Mouse (Mus musculus): ENCODE results near the gene Tub. TPM values are rescaled to one million over a fixed set of nuclear protein-coding genes. Genes with fewer than 3 reads are reported as not detected.

The Tub gene
- polyA plus RNA-seq, 1 experiment from 2014 or later, result 3.7 TPM

DNA sequence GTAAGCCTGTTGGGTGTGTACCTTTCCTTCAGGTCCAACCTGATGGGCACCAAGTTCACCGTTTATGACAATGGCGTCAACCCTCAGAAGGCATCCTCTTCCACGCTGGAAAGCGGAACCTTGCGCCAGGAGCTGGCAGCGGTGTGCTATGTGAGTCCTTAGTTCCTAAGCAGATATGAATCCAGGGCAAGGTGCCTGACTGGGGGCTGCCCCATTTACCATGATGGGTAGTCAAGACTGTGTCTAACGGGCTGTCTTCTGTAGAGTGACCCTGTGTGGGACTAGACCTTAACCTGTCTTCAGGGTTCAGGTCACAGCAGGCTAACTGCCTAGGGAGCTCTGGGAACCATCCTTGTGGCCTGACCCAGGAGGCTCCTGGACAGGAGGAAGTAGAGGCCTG, 77.6 kb downstream of the Tub start:
- H3K27ac ChIP-seq (replicated peaks; ENCODE audit: low read depth, low read length), result no peak overlapping the region
- DNase-seq (ENCODE audit: low spot score) (no peak), ATAC-seq (ENCODE audit: insufficient number of reproducible peaks, low FRiP score, low TSS enrichment, low read depth) (no peak)
- no peaks in the 10 kb centered on the region for H3K4me1 ChIP-seq (ENCODE audit: control insufficient read depth, insufficient read depth, low read length)
- 95% methylated on average over 7 of the region's 7 CpGs for WGBS
- H3K36me3 ChIP-seq (ENCODE audit: control insufficient read depth, insufficient read depth, low read length), result no peaks in the 10 kb centered on the region
- no peaks in the 10 kb centered on the region for H3K27me3 ChIP-seq (ENCODE audit: control insufficient read depth, insufficient read depth, low read length)
- H3K4me3 ChIP-seq (ENCODE audit: low read depth, low read length), result no peak overlapping the region
- no peak overlapping the region for H3K4me2 ChIP-seq (ENCODE audit: low read depth, severe bottlenecking)
- no peak overlapping the region for H3K9ac ChIP-seq (ENCODE audit: low read length)
- no peaks in the 10 kb centered on the region for H3K9me3 ChIP-seq (ENCODE audit: control insufficient read depth, low read length)

DNA sequence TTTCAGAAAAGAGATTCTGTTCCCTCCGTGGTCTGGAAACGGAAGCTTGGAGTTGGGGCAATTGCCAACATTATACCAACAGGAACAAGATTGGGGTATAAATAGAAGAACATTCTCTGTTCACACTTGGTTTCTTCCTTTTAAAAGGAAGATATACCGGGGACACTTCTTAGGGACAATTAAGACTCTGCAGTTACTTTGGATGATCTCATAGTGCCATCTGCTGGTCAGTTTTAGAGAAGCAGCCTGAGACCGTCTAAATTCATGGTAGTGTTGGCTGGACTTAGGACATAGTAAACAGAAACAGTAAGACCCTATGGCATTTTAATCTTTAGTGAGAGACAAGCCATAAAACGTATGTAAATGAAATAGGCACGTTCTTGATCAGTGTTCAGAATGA, 78.1 kb downstream of the Tub start:
- DNase-seq (ENCODE audit: low spot score) (peak; percentile 73), ATAC-seq (ENCODE audit: insufficient number of reproducible peaks, low FRiP score, low TSS enrichment, low read depth) (peak; percentile 28; the same call in 1 of the 2 replicates)
- no peak overlapping the region for H3K4me2 ChIP-seq (ENCODE audit: low read depth, severe bottlenecking)
- H3K4me3 ChIP-seq (ENCODE audit: low read depth, low read length), result no peak overlapping the region
- no peak overlapping the region for H3K9ac ChIP-seq (ENCODE audit: low read length)
- no peaks in the 10 kb centered on the region for H3K27me3 ChIP-seq (ENCODE audit: control insufficient read depth, insufficient read depth, low read length)
- no peaks in the 10 kb centered on the region for H3K4me1 ChIP-seq (ENCODE audit: control insufficient read depth, insufficient read depth, low read length)
- H3K9me3 ChIP-seq (ENCODE audit: control insufficient read depth, low read length), result no peaks in the 10 kb centered on the region
- H3K36me3 ChIP-seq (ENCODE audit: control insufficient read depth, insufficient read depth, low read length), result no peaks in the 10 kb centered on the region
- no peak overlapping the region for H3K27ac ChIP-seq (replicated peaks; ENCODE audit: low read depth, low read length)
- WGBS, result 31% methylated on average over 6 of the region's 6 CpGs

DNA sequence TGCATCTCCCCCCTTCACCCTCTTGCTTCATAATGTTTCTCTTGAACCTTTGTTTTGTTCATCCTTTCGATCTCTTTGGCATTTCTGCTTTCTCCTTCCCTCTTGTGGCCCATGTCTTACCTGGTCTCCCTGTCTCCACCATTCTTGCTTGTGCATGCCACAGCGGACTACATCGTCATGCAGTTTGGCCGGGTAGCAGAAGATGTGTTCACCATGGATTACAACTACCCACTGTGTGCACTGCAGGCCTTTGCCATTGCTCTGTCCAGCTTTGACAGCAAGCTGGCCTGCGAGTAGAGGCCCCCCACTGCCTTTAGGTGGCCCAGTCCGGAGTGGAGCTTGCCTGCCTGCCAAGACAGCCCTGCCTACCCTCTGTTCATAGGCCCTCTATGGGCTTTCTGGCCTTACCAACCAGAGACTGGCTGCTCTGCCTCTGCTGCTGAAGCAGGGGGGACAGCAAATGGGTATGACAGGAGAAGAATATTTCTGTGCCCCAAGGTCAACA, 79.9 kb downstream of the Tub start:
- no peak overlapping the region for H3K9ac ChIP-seq (ENCODE audit: low read length)
- H3K27me3 ChIP-seq (ENCODE audit: control insufficient read depth, insufficient read depth, low read length), result no peaks in the 10 kb centered on the region
- no peak overlapping the region for H3K27ac ChIP-seq (replicated peaks; ENCODE audit: low read depth, low read length)
- no peaks in the 10 kb centered on the region for H3K36me3 ChIP-seq (ENCODE audit: control insufficient read depth, insufficient read depth, low read length)
- H3K9me3 ChIP-seq (ENCODE audit: control insufficient read depth, low read length), result no peaks in the 10 kb centered on the region
- WGBS, result 89% methylated on average over 6 of the region's 6 CpGs
- no peaks in the 10 kb centered on the region for H3K4me1 ChIP-seq (ENCODE audit: control insufficient read depth, insufficient read depth, low read length)
- H3K4me3 ChIP-seq (ENCODE audit: low read depth, low read length), result no peak overlapping the region
- no peak for ATAC-seq (ENCODE audit: insufficient number of reproducible peaks, low FRiP score, low TSS enrichment, low read depth)
- DNase-seq (ENCODE audit: low spot score), result no peak
- H3K4me2 ChIP-seq (ENCODE audit: low read depth, severe bottlenecking), result no peak overlapping the region

DNA sequence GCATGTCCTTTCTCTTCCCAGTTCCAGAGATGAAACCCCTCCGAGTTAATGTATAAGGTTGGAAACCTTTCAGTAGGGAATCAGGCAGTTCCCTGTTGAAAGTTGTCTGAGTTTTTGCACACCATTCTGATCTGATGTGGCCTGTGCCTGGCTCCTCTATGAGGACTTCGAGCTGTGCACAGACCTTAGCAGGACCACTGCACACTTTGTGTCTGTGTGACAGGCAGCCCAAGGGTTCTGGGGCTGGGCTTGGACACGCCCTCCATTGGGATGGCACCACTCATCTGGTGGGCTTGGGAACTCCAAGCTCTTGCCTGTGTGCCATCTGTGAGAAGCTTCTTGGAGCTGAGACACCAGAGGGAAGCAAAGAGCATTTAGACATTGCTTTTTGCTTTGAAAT, 81.2 kb downstream of the Tub start:
- H3K27me3 ChIP-seq (ENCODE audit: control insufficient read depth, insufficient read depth, low read length), result no peaks in the 10 kb centered on the region
- 81% methylated on average over 3 of the region's 3 CpGs for WGBS
- H3K9me3 ChIP-seq (ENCODE audit: control insufficient read depth, low read length), result no peaks in the 10 kb centered on the region
- H3K27ac ChIP-seq (replicated peaks; ENCODE audit: low read depth, low read length), result no peak overlapping the region
- no peaks in the 10 kb centered on the region for H3K36me3 ChIP-seq (ENCODE audit: control insufficient read depth, insufficient read depth, low read length)
- H3K4me3 ChIP-seq (ENCODE audit: low read depth, low read length), result no peak overlapping the region
- no peak overlapping the region for H3K9ac ChIP-seq (ENCODE audit: low read length)
- DNase-seq (ENCODE audit: low spot score), result no peak
- no peaks in the 10 kb centered on the region for H3K4me1 ChIP-seq (ENCODE audit: control insufficient read depth, insufficient read depth, low read length)
- H3K4me2 ChIP-seq (ENCODE audit: low read depth, severe bottlenecking), result no peak overlapping the region
- no peak for ATAC-seq (ENCODE audit: insufficient number of reproducible peaks, low FRiP score, low TSS enrichment, low read depth)

DNA sequence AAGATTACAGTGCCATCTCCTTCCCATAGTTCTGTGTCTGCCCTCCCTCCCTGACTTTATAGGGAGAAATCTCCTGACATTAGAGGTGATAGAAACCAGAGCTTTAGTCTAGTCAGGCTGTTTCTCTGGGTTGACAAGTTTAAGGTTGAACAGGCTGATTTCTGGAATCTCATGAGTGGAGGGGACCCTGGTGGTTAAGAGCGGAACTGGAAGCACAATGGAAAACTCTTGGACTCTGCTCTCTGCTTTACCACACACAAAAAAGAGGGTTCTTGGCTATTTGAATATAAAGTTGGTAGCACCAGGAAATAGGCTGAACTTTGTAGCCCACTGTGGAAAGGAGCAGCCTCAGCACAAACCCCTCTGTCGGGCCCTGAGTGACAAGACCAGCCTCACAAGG, 81.9 kb downstream of the Tub start:
- H3K9me3 ChIP-seq (ENCODE audit: control insufficient read depth, low read length), result no peaks in the 10 kb centered on the region
- H3K36me3 ChIP-seq (ENCODE audit: control insufficient read depth, insufficient read depth, low read length), result no peaks in the 10 kb centered on the region
- DNase-seq (ENCODE audit: low spot score), result no peak
- H3K4me2 ChIP-seq (ENCODE audit: low read depth, severe bottlenecking), result no peak overlapping the region
- no peaks in the 10 kb centered on the region for H3K4me1 ChIP-seq (ENCODE audit: control insufficient read depth, insufficient read depth, low read length)
- H3K4me3 ChIP-seq (ENCODE audit: low read depth, low read length), result no peak overlapping the region
- 79% methylated on average over 2 of the region's 2 CpGs for WGBS
- no peak overlapping the region for H3K9ac ChIP-seq (ENCODE audit: low read length)
- no peak for ATAC-seq (ENCODE audit: insufficient number of reproducible peaks, low FRiP score, low TSS enrichment, low read depth)
- H3K27me3 ChIP-seq (ENCODE audit: control insufficient read depth, insufficient read depth, low read length), result no peaks in the 10 kb centered on the region
- H3K27ac ChIP-seq (replicated peaks; ENCODE audit: low read depth, low read length), result no peak overlapping the region

DNA sequence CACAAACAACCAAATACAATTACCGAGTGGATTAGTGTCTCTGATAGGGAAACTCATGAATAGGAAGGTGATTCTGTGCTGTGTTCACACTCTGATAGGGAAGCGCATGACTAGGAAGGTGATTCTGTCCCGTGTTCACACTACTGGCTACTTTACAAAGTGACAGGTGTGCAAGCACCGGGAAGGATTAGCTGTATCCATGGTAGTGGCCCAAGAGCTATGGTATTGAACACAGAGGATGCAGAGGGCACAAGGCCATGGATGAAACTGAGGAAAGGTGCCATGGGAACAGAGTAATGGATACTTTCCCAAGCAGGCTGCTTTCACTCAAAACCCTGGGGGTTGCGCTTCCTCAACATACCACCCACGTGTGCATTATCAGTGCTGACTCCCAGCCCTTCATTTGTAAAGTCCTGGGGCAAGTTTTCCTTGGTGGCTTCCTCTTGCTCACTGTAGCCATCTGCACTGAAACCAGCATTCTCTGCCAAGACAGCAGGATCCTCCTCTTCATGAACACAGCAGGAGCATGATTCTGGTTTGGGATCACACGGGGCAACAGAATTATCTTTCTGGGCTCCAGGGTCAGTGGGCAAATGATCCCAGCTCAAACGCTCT, 88.1 kb downstream of the Tub start:
- Histone ChIP-seq H3K4me3 (ENCODE audit: low read depth, low read length) (no peak overlapping the region), H3K4me2 (ENCODE audit: low read depth, severe bottlenecking) (no peak overlapping the region), H3K9me3 (ENCODE audit: control insufficient read depth, low read length) (no peaks in the 10 kb centered on the region), H3K27me3 (ENCODE audit: control insufficient read depth, insufficient read depth, low read length) (no peaks in the 10 kb centered on the region), H3K4me1 (ENCODE audit: control insufficient read depth, insufficient read depth, low read length) (no peaks in the 10 kb centered on the region), H3K27ac (replicated peaks; ENCODE audit: low read depth, low read length) (no peak overlapping the region), H3K9ac (ENCODE audit: low read length) (no peak overlapping the region), H3K36me3 (ENCODE audit: control insufficient read depth, insufficient read depth, low read length) (no peaks in the 10 kb centered on the region)
- ATAC-seq (ENCODE audit: insufficient number of reproducible peaks, low FRiP score, low TSS enrichment, low read depth) (no peak), DNase-seq (ENCODE audit: low spot score) (no peak)
- WGBS, result 84% methylated on average over 8 of the region's 8 CpGs

DNA sequence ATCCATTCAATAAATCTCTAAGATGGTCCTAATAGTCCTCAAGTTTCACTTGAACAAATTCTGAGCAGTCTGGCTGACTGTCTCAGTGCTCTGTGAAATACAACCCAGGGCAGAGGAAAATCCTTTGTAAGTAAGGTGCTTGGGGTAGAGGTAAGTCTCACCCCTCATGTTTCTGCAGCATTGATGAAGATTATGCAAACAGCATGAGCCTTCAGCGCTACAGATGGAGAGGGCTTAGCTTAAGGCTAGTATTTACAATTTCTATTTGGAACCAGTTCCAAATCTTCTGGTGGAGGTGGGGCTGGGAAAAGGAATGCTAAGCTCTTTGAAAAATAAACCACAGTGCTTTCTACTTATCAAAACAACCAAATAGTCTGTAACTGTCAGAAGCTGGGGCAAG, 88.8 kb downstream of the Tub start:
- H3K9ac ChIP-seq (ENCODE audit: low read length), result no peak overlapping the region
- H3K36me3 ChIP-seq (ENCODE audit: control insufficient read depth, insufficient read depth, low read length), result no peaks in the 10 kb centered on the region
- H3K4me1 ChIP-seq (ENCODE audit: control insufficient read depth, insufficient read depth, low read length), result no peaks in the 10 kb centered on the region
- H3K4me2 ChIP-seq (ENCODE audit: low read depth, severe bottlenecking), result no peak overlapping the region
- WGBS, result 64% methylated on average over 1 of the region's 1 CpGs
- H3K9me3 ChIP-seq (ENCODE audit: control insufficient read depth, low read length), result no peaks in the 10 kb centered on the region
- no peak for ATAC-seq (ENCODE audit: insufficient number of reproducible peaks, low FRiP score, low TSS enrichment, low read depth)
- H3K4me3 ChIP-seq (ENCODE audit: low read depth, low read length), result no peak overlapping the region
- no peaks in the 10 kb centered on the region for H3K27me3 ChIP-seq (ENCODE audit: control insufficient read depth, insufficient read depth, low read length)
- no peak for DNase-seq (ENCODE audit: low spot score)
- H3K27ac ChIP-seq (replicated peaks; ENCODE audit: low read depth, low read length), result no peak overlapping the region

DNA sequence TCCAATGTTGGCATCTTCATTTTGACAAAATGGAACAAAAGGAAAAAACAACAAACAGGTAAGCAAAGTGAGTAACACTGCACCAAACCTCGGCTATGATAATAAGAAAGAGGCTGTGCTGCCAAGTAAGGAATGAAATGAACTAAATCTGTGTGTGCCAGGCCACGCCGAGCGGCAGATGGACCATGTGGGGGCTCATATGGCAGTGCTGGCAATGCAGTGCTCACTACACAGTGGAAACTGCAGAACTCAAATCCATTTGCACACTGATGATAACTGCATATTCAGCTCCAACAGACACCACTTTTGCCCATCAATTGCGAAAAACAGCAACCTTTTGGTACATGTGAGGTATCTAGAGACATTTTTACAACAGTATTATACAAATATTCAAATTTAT, 89.3 kb downstream of the Tub start:
- WGBS, result 89% methylated on average over 5 of the region's 5 CpGs
- no peak for ATAC-seq (ENCODE audit: insufficient number of reproducible peaks, low FRiP score, low TSS enrichment, low read depth)
- H3K9ac ChIP-seq (ENCODE audit: low read length), result no peak overlapping the region

DNA sequence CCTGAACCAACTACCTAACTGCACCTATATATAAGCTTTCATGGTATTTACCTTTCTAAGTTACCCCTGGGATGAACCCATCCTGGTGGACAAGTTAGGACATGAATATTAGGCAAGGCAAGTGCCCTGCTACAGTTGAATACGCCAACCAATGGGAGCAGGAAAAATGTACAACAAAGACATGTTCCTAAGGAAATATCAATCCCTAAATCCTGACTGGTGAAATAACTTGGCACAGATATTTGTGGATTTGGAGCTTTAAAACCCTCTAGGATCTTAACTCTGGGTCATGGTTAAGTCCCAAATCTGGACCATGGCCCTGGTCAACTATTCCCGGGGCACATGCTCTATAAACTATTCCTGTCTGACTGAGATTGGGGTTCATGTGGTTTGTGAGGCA, 95.7 kb downstream of the Tub start:
- H3K9me3 ChIP-seq (ENCODE audit: control insufficient read depth, low read length), result no peaks in the 10 kb centered on the region
- no peak overlapping the region for H3K4me3 ChIP-seq (ENCODE audit: low read depth, low read length)
- no peak overlapping the region for H3K9ac ChIP-seq (ENCODE audit: low read length)
- H3K27me3 ChIP-seq (ENCODE audit: control insufficient read depth, insufficient read depth, low read length), result no peaks in the 10 kb centered on the region
- H3K36me3 ChIP-seq (ENCODE audit: control insufficient read depth, insufficient read depth, low read length), result no peaks in the 10 kb centered on the region
- no peak overlapping the region for H3K27ac ChIP-seq (replicated peaks; ENCODE audit: low read depth, low read length)
- WGBS, result 94% methylated on average over 2 of the region's 2 CpGs
- no peaks in the 10 kb centered on the region for H3K4me1 ChIP-seq (ENCODE audit: control insufficient read depth, insufficient read depth, low read length)
- ATAC-seq (ENCODE audit: insufficient number of reproducible peaks, low FRiP score, low TSS enrichment, low read depth) (no peak), DNase-seq (ENCODE audit: low spot score) (no peak)
- H3K4me2 ChIP-seq (ENCODE audit: low read depth, severe bottlenecking), result no peak overlapping the region

More for the DNA sequence above, 89.3 kb downstream of the Tub start:
- H3K27ac ChIP-seq (replicated peaks; ENCODE audit: low read depth, low read length), result no peak overlapping the region
- H3K27me3 ChIP-seq (ENCODE audit: control insufficient read depth, insufficient read depth, low read length), result no peaks in the 10 kb centered on the region
- H3K4me1 ChIP-seq (ENCODE audit: control insufficient read depth, insufficient read depth, low read length), result no peaks in the 10 kb centered on the region
- no peak overlapping the region for H3K4me2 ChIP-seq (ENCODE audit: low read depth, severe bottlenecking)
- no peaks in the 10 kb centered on the region for H3K36me3 ChIP-seq (ENCODE audit: control insufficient read depth, insufficient read depth, low read length)
- H3K4me3 ChIP-seq (ENCODE audit: low read depth, low read length), result no peak overlapping the region
- H3K9me3 ChIP-seq (ENCODE audit: control insufficient read depth, low read length), result no peaks in the 10 kb centered on the region
- no peak for DNase-seq (ENCODE audit: low spot score)

All from limb, embryonic 11.5 days (tissue).